Mouse (Mus musculus) hindbrain, embryonic 15.5 days (tissue): ENCODE measurements around the gene Tpr. TPM values are rescaled to one million over a fixed set of nuclear protein-coding genes. Genes with fewer than 3 reads are reported as not detected.

Source experiments
- ATAC-seq: fragments of 200-750 bp; cut with Nextera tagmentation; 2 replicates; pipeline ENCODE4 v1.8.0; 2017; ENCODE audit warnings: low read depth, moderate number of reproducible peaks, moderate TSS enrichment; ENCODE audit not compliant: low FRiP score
- H3K27ac ChIP-seq: fragments of 300-500 bp; sonication (generic); replicated peaks from 2 replicates; pipeline ENCODE4 v1.5.1; 2015; ENCODE audit warnings: mild to moderate bottlenecking, inconsistent platforms
- H3K27me3 ChIP-seq: fragments of 300-500 bp; sonication (generic); 2 replicates; pipeline ENCODE4 v1.6.1; 2015; ENCODE audit warnings: control low read depth, inconsistent platforms
- H3K36me3 ChIP-seq: fragments of 300-500 bp; sonication (generic); 2 replicates; pipeline ENCODE4 v1.6.1; 2015; ENCODE audit warnings: control low read depth, inconsistent platforms
- H3K4me1 ChIP-seq: fragments of 300-500 bp; sonication (generic); replicated peaks from 2 replicates; pipeline ENCODE4 v1.6.1; 2015; ENCODE audit warnings: control low read depth, inconsistent platforms
- H3K4me2 ChIP-seq: fragments of 300-500 bp; sonication (generic); 2 replicates; pipeline ENCODE4 v1.6.1; 2015; ENCODE audit warnings: moderate library complexity, mild to moderate bottlenecking, inconsistent platforms
- H3K4me3 ChIP-seq: fragments of 300-500 bp; sonication (generic); 2 replicates; pipeline ENCODE4 v1.5.1; 2015; ENCODE audit warnings: mild to moderate bottlenecking, inconsistent platforms
- H3K9ac ChIP-seq: fragments of 300-500 bp; sonication (generic); 2 replicates; pipeline ENCODE4 v1.6.1; 2015; ENCODE audit warnings: inconsistent platforms
- H3K9me3 ChIP-seq: fragments of 300-500 bp; sonication (generic); 2 replicates; pipeline ENCODE4 v1.6.1; 2016; ENCODE audit warnings: control low read depth, inconsistent platforms
- WGBS: fragments of 180-500 bp; shearing (Covaris S2); methylation state at CpG from one replicate; pipeline ENCODE4 v1.1.7; 2015; 5-methylcytosine and 5-hydroxymethylcytosine counted together
- polyA plus RNA-seq: library from polyadenylated mRNA; unstranded; fragments of >200 nt; fragmentation: Nextera tagmentation; extraction: Ambion mirVana; gene quantifications from 2 replicates; pipeline ENCODE4 v1.2.1, GENCODE M21; 2015

Gene Tpr
- polyA plus RNA-seq, 1 experiment from 2014 or later, result 128 TPM

GRCm38 (mm10) chr1:150407285-150407684 is 14.6 kb downstream of the Tpr start:
- H3K27ac ChIP-seq, result no peak overlapping the region
- H3K4me3 ChIP-seq, result no peak overlapping the region
- no peak overlapping the region for H3K9ac ChIP-seq
- H3K27me3 ChIP-seq, result no peaks in the 10 kb centered on the region
- no peaks in the 10 kb centered on the region for H3K9me3 ChIP-seq
- peaks cover 68% of the 10 kb centered on the region for H3K36me3 ChIP-seq
- H3K4me1 ChIP-seq, result no peaks in the 10 kb centered on the region
- 92% methylated on average over 9 of the region's 9 CpGs for WGBS
- no peak for ATAC-seq
- no peak overlapping the region for H3K4me2 ChIP-seq

- Histone ChIP-seq H3K4me1 (no peaks in the 10 kb centered on the region), H3K27ac (no peak overlapping the region), H3K4me3 (no peak overlapping the region), H3K9ac (no peak overlapping the region), H3K4me2 (no peak overlapping the region), H3K9me3 (no peaks in the 10 kb centered on the region), H3K36me3 (peaks cover 75% of the 10 kb centered on the region), H3K27me3 (no peaks in the 10 kb centered on the region)
- no peak for ATAC-seq
- 97% methylated on average over 6 of the region's 6 CpGs for WGBS
Measured at GRCm38 (mm10) chr1:150409996-150410395, 17.4 kb downstream of the Tpr start.

GRCm38 (mm10) chr1:150416006-150416405 is 23.4 kb downstream of the Tpr start:
- H3K9me3 ChIP-seq, result no peaks in the 10 kb centered on the region
- peaks cover 73% of the 10 kb centered on the region for H3K36me3 ChIP-seq
- ATAC-seq, result no peak

GRCm38 (mm10) chr1:150418426-150418825 is 25.8 kb downstream of the Tpr start:
- ATAC-seq, result no peak
- H3K9ac ChIP-seq, result no peak overlapping the region
- WGBS, result 96% methylated on average over 4 of the region's 4 CpGs

More at GRCm38 (mm10) chr1:150416006-150416405, 23.4 kb downstream of the Tpr start:
- Histone ChIP-seq H3K4me3 (no peak overlapping the region), H3K4me1 (no peaks in the 10 kb centered on the region), H3K4me2 (no peak overlapping the region), H3K27ac (no peak overlapping the region), H3K27me3 (no peaks in the 10 kb centered on the region), H3K9ac (no peak overlapping the region)
- WGBS, result 97% methylated on average over 3 of the region's 3 CpGs

GRCm38 (mm10) chr1:150425665-150426064 is 33.0 kb downstream of the Tpr start:
- Histone ChIP-seq H3K27ac (no peak overlapping the region), H3K36me3 (peaks cover 83% of the 10 kb centered on the region), H3K9ac (no peak overlapping the region), H3K4me1 (no peaks in the 10 kb centered on the region), H3K27me3 (no peaks in the 10 kb centered on the region), H3K9me3 (no peaks in the 10 kb centered on the region), H3K4me2 (no peak overlapping the region), H3K4me3 (no peak overlapping the region)
- WGBS, result 91% methylated on average over 9 of the region's 9 CpGs
- no peak for ATAC-seq

More at GRCm38 (mm10) chr1:150418426-150418825, 25.8 kb downstream of the Tpr start:
- no peaks in the 10 kb centered on the region for H3K27me3 ChIP-seq
- peaks cover 76% of the 10 kb centered on the region for H3K36me3 ChIP-seq
- no peaks in the 10 kb centered on the region for H3K4me1 ChIP-seq
- H3K4me2 ChIP-seq, result no peak overlapping the region
- H3K9me3 ChIP-seq, result no peaks in the 10 kb centered on the region
- no peak overlapping the region for H3K27ac ChIP-seq
- H3K4me3 ChIP-seq, result no peak overlapping the region

- H3K27ac ChIP-seq, result no peak overlapping the region
- no peaks in the 10 kb centered on the region for H3K9me3 ChIP-seq
- no peak for ATAC-seq
- WGBS, result 72% methylated on average over 3 of the region's 3 CpGs
- H3K4me3 ChIP-seq, result no peak overlapping the region
- no peaks in the 10 kb centered on the region for H3K27me3 ChIP-seq
- H3K4me2 ChIP-seq, result no peak overlapping the region
- H3K4me1 ChIP-seq, result no peaks in the 10 kb centered on the region
- H3K36me3 ChIP-seq, result peaks cover 85% of the 10 kb centered on the region
- no peak overlapping the region for H3K9ac ChIP-seq
Measured at GRCm38 (mm10) chr1:150426216-150426615, 33.6 kb downstream of the Tpr start.

- no peak for ATAC-seq
- Histone ChIP-seq H3K4me2 (no peak overlapping the region), H3K9ac (no peak overlapping the region), H3K4me1 (no peaks in the 10 kb centered on the region), H3K27ac (no peak overlapping the region), H3K9me3 (no peaks in the 10 kb centered on the region), H3K27me3 (no peaks in the 10 kb centered on the region), H3K36me3 (peaks cover 73% of the 10 kb centered on the region), H3K4me3 (no peak overlapping the region)
- 93% methylated on average over 3 of the region's 3 CpGs for WGBS
Measured at GRCm38 (mm10) chr1:150438641-150439040, 46.0 kb downstream of the Tpr start.

DNA sequence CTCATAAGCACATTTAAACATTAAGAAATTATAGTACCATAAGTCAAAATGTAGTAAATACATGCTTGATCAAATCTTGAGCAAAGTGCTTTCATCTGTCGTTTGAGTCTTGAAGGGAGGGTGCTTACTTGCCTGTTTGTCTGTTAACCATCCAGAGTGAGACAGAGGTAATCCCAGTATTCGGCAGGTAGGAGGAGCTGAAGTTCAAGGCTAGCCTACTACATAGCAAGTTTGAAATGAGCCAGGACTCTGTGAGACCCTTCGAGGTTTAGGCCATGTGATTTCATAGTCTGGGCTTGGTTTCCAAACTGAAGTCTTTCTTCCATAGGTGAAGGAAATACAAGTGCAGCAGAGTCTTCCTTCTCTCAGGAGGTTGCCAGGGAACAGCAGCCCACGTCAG is 49.1 kb downstream of the Tpr start:
- H3K4me1 ChIP-seq, result no peaks in the 10 kb centered on the region
- ATAC-seq, result no peak
- WGBS, result 86% methylated on average over 4 of the region's 4 CpGs
- no peak overlapping the region for H3K27ac ChIP-seq
- peaks cover 74% of the 10 kb centered on the region for H3K36me3 ChIP-seq
- H3K4me3 ChIP-seq, result no peak overlapping the region
- no peaks in the 10 kb centered on the region for H3K9me3 ChIP-seq
- H3K9ac ChIP-seq, result no peak overlapping the region
- H3K27me3 ChIP-seq, result no peaks in the 10 kb centered on the region
- no peak overlapping the region for H3K4me2 ChIP-seq

- Histone ChIP-seq H3K9me3 (no peaks in the 10 kb centered on the region), H3K4me2 (no peak overlapping the region), H3K4me1 (no peaks in the 10 kb centered on the region), H3K4me3 (no peak overlapping the region), H3K36me3 (no peaks in the 10 kb centered on the region), H3K27me3 (no peaks in the 10 kb centered on the region), H3K27ac (no peak overlapping the region), H3K9ac (no peak overlapping the region)
- WGBS, result 90% methylated on average over 5 of the region's 5 CpGs
- no peak for ATAC-seq
Measured at GRCm38 (mm10) chr1:150458977-150459376, 66.3 kb downstream of the Tpr start.

- ATAC-seq, result no peak
- no peaks in the 10 kb centered on the region for H3K27me3 ChIP-seq
- 92% methylated on average over 3 of the region's 3 CpGs for WGBS
- no peak overlapping the region for H3K4me3 ChIP-seq
- H3K27ac ChIP-seq, result no peak overlapping the region
- no peaks in the 10 kb centered on the region for H3K36me3 ChIP-seq
- H3K4me1 ChIP-seq, result no peaks in the 10 kb centered on the region
- no peak overlapping the region for H3K9ac ChIP-seq
- H3K9me3 ChIP-seq, result no peaks in the 10 kb centered on the region
- H3K4me2 ChIP-seq, result no peak overlapping the region
Measured at GRCm38 (mm10) chr1:150459599-150459998, 67.0 kb downstream of the Tpr start.

GRCm38 (mm10) chr1:150460595-150460994 is 68.0 kb downstream of the Tpr start:
- Histone ChIP-seq H3K9me3 (no peaks in the 10 kb centered on the region), H3K4me2 (no peak overlapping the region), H3K27ac (no peak overlapping the region), H3K4me1 (no peaks in the 10 kb centered on the region), H3K4me3 (no peak overlapping the region), H3K9ac (no peak overlapping the region), H3K27me3 (no peaks in the 10 kb centered on the region), H3K36me3 (no peaks in the 10 kb centered on the region)
- 91% methylated on average over 7 of the region's 7 CpGs for WGBS
- no peak for ATAC-seq

DNA sequence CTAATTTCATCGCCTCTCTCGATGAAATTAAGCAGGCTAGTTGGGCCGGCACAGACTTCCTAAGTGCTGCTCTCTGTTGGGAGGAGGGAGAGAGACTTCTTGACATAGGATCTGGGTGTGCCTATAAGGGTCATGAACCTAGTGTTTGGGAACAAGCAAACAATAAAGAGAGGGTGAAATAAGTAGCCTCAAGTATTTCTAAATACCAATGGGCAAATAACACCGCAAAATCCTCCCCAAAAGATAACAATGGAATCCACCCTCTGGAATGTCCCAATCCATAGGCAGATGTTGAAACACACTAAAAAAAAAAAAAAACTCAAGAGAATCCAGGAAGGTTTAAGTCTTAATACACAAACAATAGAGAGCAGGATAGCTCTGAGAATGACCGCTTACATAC is 70.4 kb downstream of the Tpr start:
- 83% methylated on average over 5 of the region's 5 CpGs for WGBS
- Histone ChIP-seq H3K9me3 (no peaks in the 10 kb centered on the region), H3K27me3 (no peaks in the 10 kb centered on the region), H3K4me2 (no peak overlapping the region), H3K4me3 (no peak overlapping the region), H3K9ac (no peak overlapping the region), H3K27ac (no peak overlapping the region), H3K36me3 (no peaks in the 10 kb centered on the region), H3K4me1 (no peaks in the 10 kb centered on the region)
- no peak for ATAC-seq

GRCm38 (mm10) chr1:150463691-150464090 is 71.1 kb downstream of the Tpr start:
- Histone ChIP-seq H3K9ac (no peak overlapping the region), H3K4me1 (no peaks in the 10 kb centered on the region), H3K9me3 (no peaks in the 10 kb centered on the region), H3K4me2 (no peak overlapping the region), H3K4me3 (no peak overlapping the region), H3K27me3 (no peaks in the 10 kb centered on the region), H3K27ac (no peak overlapping the region), H3K36me3 (no peaks in the 10 kb centered on the region)
- WGBS, result 92% methylated on average over 4 of the region's 4 CpGs
- ATAC-seq, result no peak
